Comparison of ENCODE assay signal across 7 mouse cellular contexts in genomic region chrX:52613328-52614030, GRCm38 (mm10). TPM values are rescaled to one million over a fixed set of nuclear protein-coding genes. Genes with fewer than 3 reads are reported as not detected.
A peak's percentile ranks its signal among the peaks of the same experiment; 100 is the strongest.
DNase-seq lines count a peak whose midpoint lies in the region; ATAC-seq and TF ChIP-seq lines count a peak whose summit lies in the region.

Gpc3 (minus strand) TSS chrX:52613950.

- no peak for TF ChIP-seq CTCF in brain, embryonic 14.5 days (IDR thresholded peaks at IDR 0.05; ENCODE audit: borderline replicate concordance, extremely low read depth, insufficient read depth, insufficient read length)

- H3K27me3 ChIP-seq in liver, embryonic 13.5 days, result peaks cover 37% of the 10 kb centered on the region
- peaks cover 47% of the 10 kb centered on the region for H3K27me3 ChIP-seq in neural tube, embryonic 13.5 days

- peak; percentile 2 for DNase-seq in T-cell, adult 2 months (ENCODE audit: low spot score)
- no peak for DNase-seq in brain, embryonic 14.5 days (ENCODE audit: low read depth)
- peak; percentile 68 to 75 for DNase-seq in gastrocnemius, postnatal 4 days (ENCODE audit: low spot score in 2 of 2)
- DNase-seq in induced T-regulatory cell, adult 2 months (ENCODE audit: low read depth), result peak; percentile 12
- DNase-seq in liver, embryonic 13.5 days, result peak; percentile 44
- DNase-seq in thymus, postnatal 14 days, result peak; percentile 76

- H3K36me3 ChIP-seq in liver, embryonic 13.5 days, result no peaks in the 10 kb centered on the region
- no peaks in the 10 kb centered on the region for H3K36me3 ChIP-seq in neural tube, embryonic 13.5 days

- 0 out of 2 replicates have a peak, but pooled peaks cover 3% of the 10 kb centered on the region for H3K4me1 ChIP-seq in liver, embryonic 13.5 days (replicated peaks)
- peaks cover 14% of the 10 kb centered on the region; the same call in 1 of the 2 replicates for H3K4me1 ChIP-seq in neural tube, embryonic 13.5 days (replicated peaks)

- 18% methylated on average over 47 of the region's 48 CpGs for WGBS in liver, embryonic 13.5 days (ENCODE audit: insufficient replicate concordance)
- 30% methylated on average over 47 of the region's 48 CpGs for WGBS in neural tube, embryonic 13.5 days

- peak; percentile 85 for ATAC-seq in liver, embryonic 13.5 days (ENCODE audit: low read depth)
- ATAC-seq in neural tube, embryonic 13.5 days (ENCODE audit: low read depth), result peak; percentile 91

- peak within 1 kb of the TSS; percentile 51 for H3K4me3 ChIP-seq in liver, embryonic 13.5 days (replicated peaks)
- peak within 1 kb of the TSS; percentile 47 for H3K4me3 ChIP-seq in neural tube, embryonic 13.5 days

- 0 out of 2 replicates have a peak within 1 kb of the TSS, but pooled peaks have one; percentile 23 for H3K27ac ChIP-seq in liver, embryonic 13.5 days
- H3K27ac ChIP-seq in neural tube, embryonic 13.5 days (replicated peaks), result 0 out of 2 replicates have a peak within 1 kb of the TSS, but pooled peaks have one; percentile 23

- TF ChIP-seq POLR2A in brain, embryonic 14.5 days (IDR thresholded peaks at IDR 0.05; ENCODE audit: borderline replicate concordance, extremely low read depth, insufficient read depth, insufficient read length, poor library complexity, severe bottlenecking), result no peak

- peak within 1 kb of the TSS; percentile 59 for H3K9ac ChIP-seq in liver, embryonic 13.5 days
- H3K9ac ChIP-seq in neural tube, embryonic 13.5 days, result peak within 1 kb of the TSS; percentile 58

- no peaks in the 10 kb centered on the region for H3K9me3 ChIP-seq in liver, embryonic 13.5 days (replicated peaks)
- H3K9me3 ChIP-seq in neural tube, embryonic 13.5 days, result no peaks in the 10 kb centered on the region

- H3K4me2 ChIP-seq in liver, embryonic 13.5 days, result peak within 1 kb of the TSS; percentile 57
- peak within 1 kb of the TSS; percentile 73 for H3K4me2 ChIP-seq in neural tube, embryonic 13.5 days

RNA-seq across cellular contexts. Expression of gene Gpc3, which starts in this region (rescaled TPM):
- 39.1 and 71.1 TPM in 2 replicates for polyA plus RNA-seq in brain, embryonic 14.5 days (2012; rRNA removed)
- 100 to 1,000 TPM; 327 to 347 TPM for total RNA-seq in gastrocnemius, postnatal 4 days (2021)
- polyA plus RNA-seq in liver, embryonic 13.5 days (2015; fragmentation: Nextera tagmentation; extraction: Ambion mirVana), result 231 and 286 TPM in 2 replicates
- 136 and 189 TPM in 2 replicates for polyA plus RNA-seq in neural tube, embryonic 13.5 days (2015; fragmentation: Nextera tagmentation; extraction: Ambion mirVana)
